Mouse (Mus musculus) MEL-GATA-1-ER (cell line): Measurements from ENCODE around the gene Adipoq.
"Not testable (repeated sequence)": the region's sequence is repeated elsewhere in the genome, so short reads cannot be mapped to it uniquely, and the experiment has no call there.

Experiments
- DNase-seq: peaks from one replicate; pipeline ENCODE4 v3.0.0-alpha.2; 2012; ENCODE audit warnings: low read depth; ENCODE audit errors: extremely low read depth

The Adipoq gene

GRCm38 (mm10) chr16:23146280-23146679 lies at the start of gene Adipoq:
TSS of gene Adipoq (plus strand) at chr16:23146536.
- DNase-seq: no peak

DNA sequence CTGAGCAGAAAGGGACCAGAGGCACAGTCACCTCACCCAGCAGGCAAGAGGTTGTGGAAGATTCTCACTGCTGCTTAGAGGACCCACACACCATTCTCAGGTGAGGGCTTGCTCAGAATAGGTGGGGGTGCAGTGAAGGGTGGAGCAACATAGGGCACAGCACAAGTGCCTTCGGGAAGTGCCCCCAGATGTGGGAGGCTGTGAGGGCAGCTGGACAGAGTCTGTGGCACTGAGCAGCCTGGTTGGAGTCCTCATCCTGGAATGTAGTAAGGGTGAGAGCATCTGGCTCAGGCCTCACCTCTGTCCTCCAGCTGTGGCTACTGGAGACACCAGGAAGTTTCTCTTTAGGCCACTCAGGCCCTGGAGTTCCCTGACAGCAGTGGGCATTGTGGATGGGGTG lies 49.5 kb upstream of the Adipoq start:
- DNase-seq: not testable (repeated sequence)

- not testable (repeated sequence) for DNase-seq
These were observed 48.8 kb upstream of the Adipoq start for GRCm38 (mm10) chr16:23097290-23098104.

GRCm38 (mm10) chr16:23098105-23098452 lies 48.3 kb upstream of the Adipoq start:
- DNase-seq: not testable (repeated sequence)

DNA sequence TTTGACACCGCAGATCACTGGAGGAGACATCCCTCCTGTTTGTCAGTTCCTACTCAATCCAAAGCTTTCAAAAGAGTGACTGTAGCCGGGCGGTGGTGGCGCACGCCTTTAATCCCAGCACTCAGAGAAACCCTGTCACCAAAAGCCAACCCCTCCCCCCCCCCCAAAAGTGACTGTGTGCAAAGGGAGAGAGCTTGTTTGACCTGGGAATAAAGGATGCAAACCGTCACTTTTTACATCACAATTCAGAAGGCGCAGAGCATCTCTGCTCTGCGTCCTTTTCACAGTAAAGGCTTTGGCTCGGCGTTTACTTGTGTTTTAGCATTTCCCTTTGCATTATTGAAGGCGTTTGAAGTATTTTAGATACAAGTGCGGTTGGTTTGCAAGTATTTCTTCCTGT lies 46.7 kb upstream of the Adipoq start:
- DNase-seq: no peak

DNA sequence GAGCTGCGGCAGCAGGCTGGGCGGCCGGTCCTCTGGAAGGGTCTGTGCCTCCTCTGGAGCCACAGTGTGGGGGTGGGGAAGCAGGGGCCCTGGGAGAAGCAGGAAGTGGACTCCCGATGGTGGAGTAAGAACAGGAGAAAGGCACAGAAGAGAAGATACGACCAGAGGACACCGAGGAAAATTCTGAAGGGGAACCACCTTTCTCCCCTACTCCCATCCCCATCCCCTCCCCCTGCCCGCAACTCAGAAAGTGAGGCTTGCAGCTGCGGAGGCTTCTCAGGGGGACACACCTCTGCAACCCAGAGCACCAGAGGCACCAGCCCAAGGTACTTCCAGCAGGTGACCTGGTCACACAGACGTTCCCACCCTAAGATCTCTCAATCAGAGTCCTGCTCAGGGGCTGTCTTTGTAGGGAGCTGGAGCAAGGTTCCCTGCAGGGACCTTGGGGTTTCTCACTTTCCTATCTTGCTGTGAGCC lies 46.2 kb upstream of the Adipoq start:
- no peak for DNase-seq

GRCm38 (mm10) chr16:23100613-23101012 lies 45.7 kb upstream of the Adipoq start:
- DNase-seq: no peak

DNA sequence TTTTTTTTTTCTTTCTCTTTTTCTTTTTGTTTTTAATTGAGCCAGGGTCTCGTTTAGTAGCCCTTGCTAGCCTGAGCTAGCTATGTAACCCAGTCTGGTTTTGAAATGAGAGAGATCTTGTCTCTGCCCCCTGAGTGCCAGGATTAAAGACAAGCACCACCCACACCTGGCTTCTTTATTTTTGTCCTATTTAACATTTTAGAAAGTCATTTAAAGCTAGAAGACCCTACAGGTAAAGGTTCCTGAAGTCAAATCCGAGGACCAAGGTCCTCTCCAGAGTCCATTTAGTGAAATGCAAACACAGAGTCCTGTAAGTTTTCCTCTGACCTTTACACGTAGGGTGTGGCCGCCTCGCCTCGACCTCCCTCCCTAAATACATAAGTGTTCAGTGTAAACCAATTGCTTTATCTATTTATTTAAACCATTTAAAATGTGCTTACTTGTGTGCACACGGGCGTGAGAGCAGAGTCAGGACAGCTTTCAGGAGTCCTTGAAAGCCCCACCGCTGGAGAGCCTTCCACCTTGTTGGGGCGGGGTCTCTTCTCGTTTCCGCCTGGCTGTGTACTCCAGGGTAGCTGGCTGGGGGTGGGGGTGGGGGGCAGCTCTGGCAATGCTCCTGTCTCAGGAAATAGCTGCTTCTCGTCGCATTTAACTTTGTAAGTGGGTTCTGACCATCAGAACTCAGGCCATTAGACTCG lies 43.8 kb upstream of the Adipoq start:
- DNase-seq: no peak

GRCm38 (mm10) chr16:23103038-23103745 lies 43.1 kb upstream of the Adipoq start:
- no peak for DNase-seq

- DNase-seq: no peak
These were observed 42.5 kb upstream of the Adipoq start for GRCm38 (mm10) chr16:23103841-23104240.

DNA sequence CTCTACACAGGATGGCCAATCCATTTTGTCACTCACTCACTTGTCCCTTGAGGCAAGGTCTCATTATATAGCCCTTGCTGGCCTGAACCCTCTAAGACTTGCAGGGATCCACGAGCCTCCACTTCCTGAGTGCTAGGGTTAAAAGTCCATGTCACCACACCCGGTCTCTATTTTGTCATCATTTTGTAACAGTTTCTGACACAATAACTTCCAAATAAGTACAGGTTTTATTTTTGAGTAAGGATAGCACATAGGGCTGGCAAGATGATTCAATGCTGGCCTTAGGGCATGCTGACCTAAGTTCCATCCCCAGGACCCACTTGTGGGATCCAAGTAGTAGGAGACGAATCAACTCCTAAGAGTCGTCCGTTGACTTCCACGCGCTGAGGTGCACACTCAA lies 40.2 kb upstream of the Adipoq start:
- DNase-seq: no peak

DNA sequence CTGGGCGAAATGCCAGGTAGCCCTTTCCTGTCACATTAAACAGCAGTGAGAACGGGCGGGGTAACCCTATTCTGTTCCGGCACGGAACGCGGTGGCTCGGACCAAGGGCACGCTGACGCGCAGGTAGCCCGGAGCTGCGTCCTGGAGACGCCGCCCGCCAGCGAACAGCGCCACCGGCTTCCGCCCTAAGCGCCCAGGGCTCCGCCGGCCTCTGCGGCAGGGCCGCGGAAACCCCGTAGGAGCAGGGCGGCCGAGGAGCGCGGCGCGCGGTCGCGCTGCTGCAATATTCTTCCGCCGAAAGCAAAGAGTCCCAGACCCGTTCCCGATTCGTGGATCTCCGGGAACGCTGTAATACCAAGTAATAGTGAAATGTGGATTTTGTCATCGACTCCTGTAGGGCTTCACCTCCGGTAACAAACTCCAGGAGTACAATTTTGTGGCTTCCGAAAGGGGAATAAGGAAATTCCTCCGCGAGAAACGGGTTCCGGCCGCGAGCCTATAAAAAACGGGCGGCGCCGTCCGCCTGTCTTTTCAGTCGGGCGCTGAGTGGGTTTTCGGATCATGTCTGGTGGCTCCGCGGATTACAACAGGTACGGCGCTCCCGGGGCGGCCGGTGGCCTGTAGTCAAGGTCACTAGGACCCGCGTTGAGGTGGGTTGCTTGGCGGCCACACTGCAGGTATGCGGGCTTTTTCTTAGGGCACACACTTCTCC lies 38.9 kb upstream of the Adipoq start, which contains the start of gene Eif4a2:
Gene Eif4a2, plus strand, starts transcription at position 214 of the 712 bp plus-strand sequence.
- peak; percentile 93 for DNase-seq

DNA sequence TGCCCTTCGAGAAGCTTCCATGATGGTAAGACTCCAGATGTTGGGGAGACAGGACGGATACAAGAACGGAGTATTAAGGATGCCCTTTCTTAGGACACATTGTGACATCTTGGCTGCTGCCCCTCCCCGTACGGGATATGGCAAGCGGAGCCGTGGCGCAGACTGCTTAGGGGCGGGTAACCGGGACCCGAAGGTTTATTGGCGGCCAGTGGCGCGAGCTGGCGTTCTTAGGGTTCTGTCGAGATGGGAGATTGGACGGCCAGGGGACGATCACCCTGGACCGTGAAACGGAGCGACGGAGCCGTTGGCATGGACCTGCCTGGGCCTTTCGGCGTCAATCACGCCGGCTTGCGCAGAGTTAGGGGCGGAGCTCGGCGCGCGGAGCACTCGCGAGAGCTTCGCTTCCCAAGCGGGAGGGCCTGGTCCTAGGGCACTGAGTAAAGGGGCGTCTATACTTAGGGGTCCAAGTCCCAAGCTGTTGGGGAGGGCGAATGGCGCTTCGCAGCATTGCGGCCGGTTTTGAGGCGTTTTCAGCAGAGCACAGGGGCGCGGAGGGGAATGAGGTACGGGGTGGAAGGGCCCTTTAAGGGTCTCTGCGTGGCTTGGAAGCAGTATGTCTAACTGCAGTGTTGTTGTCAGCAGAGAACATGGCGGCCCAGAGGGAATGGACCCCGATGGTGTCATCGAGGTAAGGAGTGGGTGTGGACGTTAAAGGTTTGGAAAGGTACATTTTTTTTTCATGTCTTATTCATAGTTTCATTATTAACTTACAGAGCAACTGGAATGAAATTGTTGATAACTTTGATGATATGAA lies 38.2 kb upstream of the Adipoq start:
- no peak for DNase-seq

- no peak for DNase-seq
These were observed 37.4 kb upstream of the Adipoq start for GRCm38 (mm10) chr16:23108943-23109342.

GRCm38 (mm10) chr16:23109350-23110280 lies 36.7 kb upstream of the Adipoq start:
- no peak for DNase-seq

GRCm38 (mm10) chr16:23112348-23112747 lies 34.0 kb upstream of the Adipoq start:
- no peak for DNase-seq

GRCm38 (mm10) chr16:23112861-23113435 lies 33.4 kb upstream of the Adipoq start:
- DNase-seq: no peak

- DNase-seq: no peak
These were observed 32.4 kb upstream of the Adipoq start for GRCm38 (mm10) chr16:23113903-23114302.
